Mouse (Mus musculus) urinary bladder, adult 2 months (tissue): ENCODE data around the gene Slc37a2. TPM values are rescaled to one million over a fixed set of nuclear protein-coding genes. Genes with fewer than 3 reads are reported as not detected.
"Not testable (repeated sequence)": the region's sequence is repeated elsewhere in the genome, so short reads cannot be mapped to it uniquely, and the experiment has no call there.

ENCODE experiments used
- DNase-seq: peaks from one replicate; pipeline ENCODE4 v3.0.0; 2022; ENCODE audit warnings: low spot score
- polyA plus RNA-seq: library from polyadenylated mRNA; depleted of rRNA; stranded (reverse); fragments of >200 nt; gene quantifications from 2 replicates; pipeline ENCODE4 v1.2.3, GENCODE M21; 2012; rRNA removed

The Slc37a2 gene
- 4.7 and 5.2 TPM in 2 replicates for polyA plus RNA-seq

DNA sequence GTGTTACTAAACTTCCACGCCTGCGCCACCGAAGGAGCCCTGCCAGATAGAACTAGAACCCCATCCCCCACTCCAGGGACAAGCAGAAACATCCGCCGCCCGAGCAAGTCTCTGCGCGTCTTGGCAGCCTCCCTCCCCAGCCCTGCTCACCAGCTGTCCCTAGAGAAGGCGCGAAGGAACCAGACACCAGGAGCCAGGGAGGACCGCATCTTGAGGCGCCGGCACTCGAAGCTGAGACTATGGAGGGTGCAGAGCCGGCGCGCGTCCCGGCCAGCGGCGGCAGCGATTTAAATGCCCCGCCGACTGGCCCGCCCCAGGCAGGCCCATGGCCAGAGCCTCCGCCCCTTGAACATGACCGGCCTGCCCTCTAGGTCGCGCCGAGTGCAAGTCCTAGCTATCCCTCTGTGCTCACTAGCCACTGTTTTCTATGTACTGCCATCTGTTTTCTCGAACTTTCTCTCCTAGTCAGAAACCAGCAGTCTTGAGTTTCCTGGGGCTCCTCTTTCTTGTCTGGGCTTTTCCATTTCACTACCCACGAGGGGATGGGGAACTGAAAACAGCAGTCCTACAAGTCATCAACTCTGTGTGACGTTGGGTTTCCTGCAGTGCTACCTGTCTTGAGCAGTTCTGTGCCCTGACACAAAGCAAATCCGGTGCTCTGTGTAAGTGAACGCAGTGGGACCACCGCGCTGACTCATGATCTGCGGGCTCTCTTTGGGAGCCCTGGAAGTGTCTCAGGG lies at the start of gene Slc37a2:
TSS of gene Slc37a2 (minus strand) at position 590 of the 740 bp plus-strand sequence.
- DNase-seq: peak; percentile 60

- no peak for DNase-seq
Observed at GRCm38 (mm10) chr9:37301720-37302119, 46.2 kb upstream of the Slc37a2 start.

GRCm38 (mm10) chr9:37300501-37300900 lies 45.0 kb upstream of the Slc37a2 start:
- DNase-seq: not testable (repeated sequence)

DNA sequence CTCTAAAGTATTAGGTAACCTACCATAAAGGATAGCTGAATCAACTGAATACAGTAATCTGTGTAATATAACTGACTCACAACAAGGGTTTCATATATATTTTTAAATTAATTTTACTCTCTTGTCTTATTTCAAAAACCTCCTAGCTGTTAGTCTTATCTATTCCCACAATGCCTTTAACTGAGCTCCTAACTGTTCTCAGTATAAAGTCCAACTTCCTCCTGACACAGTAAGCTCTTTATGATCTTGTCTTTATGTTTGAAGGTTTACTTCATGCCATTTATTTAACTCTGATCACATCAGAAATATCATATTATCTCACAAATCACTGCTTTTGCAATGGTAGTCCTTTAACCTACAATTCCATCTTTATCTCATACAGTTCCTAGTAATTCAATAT lies 40.0 kb upstream of the Slc37a2 start:
- no peak for DNase-seq

GRCm38 (mm10) chr9:37266622-37267021 lies 11.1 kb upstream of the Slc37a2 start:
- DNase-seq: no peak

DNA sequence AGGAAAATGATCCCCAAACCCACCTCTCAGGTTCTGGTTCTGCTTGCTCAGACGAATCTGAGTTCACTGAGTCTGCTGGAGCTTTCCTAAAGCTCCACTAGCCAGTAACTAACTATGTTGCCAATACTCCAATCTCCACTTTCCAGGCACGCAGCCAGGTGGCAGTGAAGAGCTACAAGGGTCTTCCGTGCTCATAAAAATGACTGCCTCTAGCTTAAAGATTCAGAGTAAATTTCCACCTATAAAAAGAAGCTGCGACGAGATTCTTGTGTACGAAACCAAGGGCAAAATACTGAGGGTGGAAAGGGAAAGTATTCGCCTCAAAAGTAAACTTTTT lies 319 bp upstream of the Slc37a2 start:
- no peak for DNase-seq

- DNase-seq: no peak
Observed at GRCm38 (mm10) chr9:37254531-37255110, 917 bp downstream of the Slc37a2 start.

DNA sequence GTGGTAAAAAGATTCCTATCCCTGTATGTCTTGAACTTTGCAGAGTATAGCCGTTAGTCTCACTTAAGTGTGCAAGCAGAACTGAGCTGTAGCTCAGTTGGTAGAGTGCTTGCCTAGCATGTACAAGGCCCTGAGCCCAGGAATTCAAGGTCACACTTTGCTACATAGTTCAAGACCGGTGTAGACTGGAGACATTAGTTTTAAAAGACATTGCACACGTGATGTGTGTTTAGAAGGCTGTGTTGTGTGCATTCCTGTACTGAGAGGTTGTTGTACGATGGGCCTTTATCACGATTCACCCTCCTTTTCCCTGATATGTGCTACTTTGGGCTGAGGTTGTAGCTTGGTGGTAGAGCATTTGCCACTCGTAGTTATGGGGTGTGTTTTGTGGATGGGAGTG lies 4.9 kb downstream of the Slc37a2 start:
- DNase-seq: no peak

DNA sequence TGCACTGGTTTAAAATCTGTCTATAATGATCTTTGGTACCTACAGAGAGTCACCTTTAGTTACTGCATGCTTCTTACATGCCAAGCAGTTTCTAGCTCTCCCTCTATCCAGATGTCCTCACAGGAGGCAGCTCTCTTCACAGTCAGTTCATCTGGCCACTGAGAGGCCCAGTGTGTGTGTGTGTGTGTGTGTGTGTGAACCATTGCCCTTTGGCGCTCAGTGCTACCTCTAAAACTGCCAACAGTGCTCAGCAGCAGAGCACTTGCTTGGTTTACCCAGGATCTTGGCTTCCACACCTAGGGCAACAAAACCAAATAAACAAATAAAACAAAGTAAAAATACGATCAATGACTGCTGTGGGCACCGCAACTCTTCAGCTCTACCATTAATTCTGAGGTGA lies 5.6 kb downstream of the Slc37a2 start:
- no peak for DNase-seq

DNA sequence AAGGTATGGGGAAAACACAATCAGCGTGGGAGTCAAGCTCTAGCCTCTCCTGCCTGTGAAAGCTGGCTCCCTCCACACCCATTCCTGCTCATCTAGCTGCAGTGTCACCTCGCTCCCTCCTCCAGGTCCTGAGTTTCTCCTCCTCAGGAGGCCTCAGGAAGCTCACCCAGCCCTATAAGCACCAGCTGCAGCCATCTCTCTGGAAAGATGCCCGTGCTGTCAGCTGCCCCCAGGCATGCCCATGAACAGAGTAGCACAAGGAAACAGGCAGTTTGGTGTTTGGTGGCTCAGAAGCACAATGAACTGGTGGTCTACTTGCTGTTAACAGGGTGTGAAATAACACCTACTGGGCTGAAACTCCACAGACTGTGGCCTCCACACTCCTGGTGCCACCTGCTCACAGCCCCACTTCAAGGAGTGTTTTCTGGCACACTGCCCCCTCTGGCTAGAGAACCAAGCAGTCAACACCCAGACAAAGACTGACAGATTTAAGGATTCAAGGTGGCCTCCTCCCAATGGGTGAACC lies 7.1 kb downstream of the Slc37a2 start:
- no peak for DNase-seq

DNA sequence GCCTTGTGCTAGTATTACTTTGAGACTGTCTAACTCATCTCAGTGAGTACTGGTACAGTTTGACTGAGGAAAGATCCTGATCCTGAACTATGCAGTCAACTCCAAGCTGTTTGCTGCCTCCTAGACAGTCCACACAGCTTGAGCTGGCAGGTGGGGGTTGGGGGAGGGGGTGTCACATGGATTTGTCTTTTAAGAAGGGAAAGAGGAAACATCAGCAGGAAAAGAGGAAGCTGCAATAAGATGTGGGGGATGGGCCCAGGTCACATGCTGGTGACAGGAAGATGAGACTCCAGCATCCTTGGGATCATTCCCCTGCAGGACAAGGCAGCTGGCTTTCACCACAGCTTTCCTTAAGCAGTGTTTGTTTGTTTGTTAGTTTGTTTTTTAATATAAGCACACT lies 8.1 kb downstream of the Slc37a2 start:
- DNase-seq: no peak

- DNase-seq: no peak
Observed at GRCm38 (mm10) chr9:37245810-37246209, 9.7 kb downstream of the Slc37a2 start.

DNA sequence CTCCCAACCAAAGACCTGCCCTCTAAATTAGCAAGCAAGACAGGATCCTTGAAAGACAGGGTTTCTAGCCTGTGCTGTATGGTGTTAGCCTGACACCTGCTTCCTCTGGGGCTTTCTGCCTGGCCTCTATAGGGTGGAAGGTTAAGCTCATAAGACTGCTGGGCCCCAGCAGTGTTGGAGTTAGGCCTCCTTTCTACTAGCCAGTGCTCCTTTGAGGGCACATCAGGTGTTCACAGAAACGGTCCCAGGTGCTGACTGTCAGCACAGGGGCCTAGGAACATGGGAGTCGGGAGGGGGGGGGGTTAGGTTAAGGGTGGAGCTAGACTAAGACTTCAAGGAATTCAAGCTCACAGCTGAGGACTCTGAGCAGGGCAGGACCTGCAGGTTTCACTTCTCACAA lies 10.1 kb downstream of the Slc37a2 start:
- no peak for DNase-seq

DNA sequence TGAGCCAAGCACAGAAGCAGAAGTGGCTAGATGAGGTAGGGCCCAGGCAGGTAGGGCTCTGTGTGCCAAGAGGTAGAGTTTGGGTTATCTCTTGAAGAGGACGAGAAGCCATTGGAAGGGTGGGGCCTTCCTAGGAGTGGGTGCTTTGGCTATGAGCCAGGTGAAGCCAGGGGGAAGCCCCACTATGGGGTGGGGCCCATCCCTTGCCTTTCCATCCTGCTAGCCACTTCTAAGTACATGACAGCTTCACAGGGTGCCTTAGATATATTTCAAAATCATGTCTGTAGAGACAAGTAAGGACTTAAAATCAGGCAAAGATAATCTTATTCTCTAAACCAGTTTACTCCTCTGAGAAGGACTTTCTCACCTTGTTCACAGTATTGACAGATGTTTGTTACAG lies 10.9 kb downstream of the Slc37a2 start:
- no peak for DNase-seq

GRCm38 (mm10) chr9:37242764-37243163 lies 12.8 kb downstream of the Slc37a2 start:
- no peak for DNase-seq

GRCm38 (mm10) chr9:37235951-37236737 lies 19.4 kb downstream of the Slc37a2 start:
- no peak for DNase-seq

DNA sequence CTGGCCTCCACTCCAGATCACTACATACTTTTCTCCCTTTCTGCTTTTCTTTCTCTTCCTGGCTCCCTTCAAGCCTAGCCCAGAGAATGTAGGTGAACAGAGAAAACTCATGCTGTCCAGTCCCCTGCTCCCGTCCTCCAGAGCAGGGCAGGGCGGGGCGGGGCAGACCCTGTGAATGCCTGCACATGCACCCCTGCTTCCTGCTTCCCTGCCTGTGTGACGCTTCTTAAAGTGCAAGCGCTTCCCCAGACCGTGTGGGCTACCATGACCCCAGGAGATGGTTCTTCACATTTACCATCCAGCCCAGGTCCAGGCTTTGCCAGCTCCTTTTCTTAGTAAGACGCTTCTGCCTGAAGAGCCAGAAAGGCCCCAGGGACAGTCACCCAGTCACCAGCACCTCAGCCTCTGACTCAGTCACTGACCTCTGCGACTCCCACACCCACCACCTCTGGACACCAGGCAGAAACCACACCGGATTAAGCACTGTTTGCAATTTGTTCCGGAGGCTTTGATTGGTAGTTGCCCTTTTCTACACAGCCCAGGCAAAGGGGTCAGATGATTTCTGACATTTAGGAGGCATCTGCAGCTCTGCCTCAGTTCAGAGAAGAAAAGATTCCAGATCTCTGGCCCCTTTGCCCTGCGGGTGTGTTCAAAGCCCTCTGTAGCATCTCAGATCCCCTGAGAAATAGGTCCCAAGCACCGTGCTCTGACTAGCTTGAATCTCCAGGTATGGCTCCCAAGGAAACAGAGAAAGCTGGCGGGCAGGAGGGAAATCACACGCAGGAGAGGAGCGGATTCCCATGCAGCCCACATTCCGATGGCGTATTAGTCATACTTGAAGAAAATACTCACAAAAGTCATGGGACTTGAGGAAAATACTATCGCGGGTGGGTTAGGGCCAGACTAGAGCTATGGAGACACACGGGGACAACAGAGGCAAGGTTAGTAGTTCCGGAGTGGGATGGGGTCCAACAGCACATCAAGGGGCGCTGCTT lies 23.0 kb downstream of the Slc37a2 start:
- DNase-seq: no peak

DNA sequence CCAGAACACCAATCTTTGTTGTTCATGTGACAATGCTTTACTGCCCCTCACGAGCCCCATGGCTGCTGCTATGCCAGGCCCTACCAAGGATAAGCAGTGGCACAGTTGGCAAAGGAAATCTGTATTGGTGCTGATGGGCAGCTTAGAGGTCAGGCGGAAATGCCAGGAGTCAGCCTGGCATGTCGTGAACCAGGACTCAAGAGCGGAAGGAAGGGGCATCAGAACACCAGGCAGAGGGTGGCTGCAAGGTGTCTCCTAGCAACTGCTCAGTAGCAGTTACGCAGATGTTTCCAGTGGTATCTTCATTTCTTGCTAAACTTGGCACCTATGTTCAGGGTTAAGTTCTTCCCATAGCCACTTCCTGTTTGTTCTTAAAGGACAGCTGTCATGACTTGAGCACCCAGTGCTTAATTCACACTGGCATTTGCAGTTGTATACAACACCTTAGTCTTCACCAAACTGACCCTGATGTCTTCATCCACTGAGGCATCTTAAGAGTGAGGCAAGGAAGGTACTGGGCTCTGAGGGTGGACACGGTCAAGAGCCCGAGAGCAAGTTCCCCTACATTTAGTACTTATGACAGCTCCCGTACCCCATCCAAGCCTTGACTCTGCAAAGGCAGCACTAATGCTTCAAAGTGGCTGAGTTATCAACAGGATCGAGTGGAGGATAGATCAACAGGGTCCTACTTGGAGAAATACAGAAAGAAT lies 24.9 kb downstream of the Slc37a2 start:
- no peak for DNase-seq

DNA sequence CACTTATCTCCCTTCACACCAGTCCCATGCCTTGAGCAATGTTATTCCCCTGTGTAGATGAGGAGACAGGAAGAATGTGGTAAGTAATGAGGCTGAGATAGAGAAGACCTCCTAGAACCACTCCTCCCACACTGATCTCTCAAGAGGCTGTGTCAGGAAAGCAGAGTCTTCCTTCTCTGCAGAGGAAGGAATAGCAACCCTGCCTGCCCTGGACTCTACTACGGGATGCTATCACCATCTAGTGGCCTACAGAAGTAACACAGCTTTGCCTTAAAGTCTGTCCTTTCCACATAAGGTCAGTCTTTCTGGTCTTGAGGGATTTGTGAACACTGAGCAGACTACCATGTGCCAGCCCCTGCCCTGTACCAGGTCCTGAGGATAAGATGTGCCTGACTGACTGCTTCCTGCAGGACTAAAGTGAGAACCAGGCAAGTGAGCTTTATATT lies 25.6 kb downstream of the Slc37a2 start:
- no peak for DNase-seq

DNA sequence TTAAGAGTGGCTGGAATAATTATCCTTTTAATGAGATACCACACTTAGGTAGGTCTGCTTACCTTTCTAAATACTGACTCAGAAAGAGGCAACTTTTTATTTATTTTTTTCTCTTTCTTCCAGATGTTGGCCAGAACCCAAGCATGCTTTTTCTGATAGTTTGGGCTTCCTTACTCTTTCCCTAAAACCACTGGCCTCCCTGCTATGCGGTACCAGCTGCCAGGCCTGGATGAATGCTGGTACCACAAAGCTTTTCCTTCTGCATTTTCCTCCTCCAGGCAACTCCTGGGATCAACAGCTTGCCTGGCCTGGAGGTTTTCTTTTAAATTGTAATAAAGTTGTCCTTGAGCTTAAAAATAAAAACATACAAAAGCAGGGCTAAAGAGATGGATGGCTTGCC lies 30.0 kb downstream of the Slc37a2 start:
- no peak for DNase-seq

- no peak for DNase-seq
Observed at GRCm38 (mm10) chr9:37220755-37221154, 34.8 kb downstream of the Slc37a2 start.
